Mouse (Mus musculus) embryonic fibroblast, embryonic 13.5 days (primary cell): ENCODE results near the gene Cct8.

Source experiments
- CTCF ChIP-seq: IDR thresholded peaks from 2 replicates; pipeline ENCODE4 v1.5.1; 2011; ENCODE audit warnings: mild to moderate bottlenecking, control low read depth, low read length, moderate library complexity, borderline replicate concordance; ENCODE audit not compliant: insufficient read depth
- POLR2A ChIP-seq: IDR thresholded peaks from 2 replicates; pipeline ENCODE4 v1.6.1; 2011; ENCODE audit warnings: low read depth, mild to moderate bottlenecking, control low read depth, low read length, moderate library complexity

DNA sequence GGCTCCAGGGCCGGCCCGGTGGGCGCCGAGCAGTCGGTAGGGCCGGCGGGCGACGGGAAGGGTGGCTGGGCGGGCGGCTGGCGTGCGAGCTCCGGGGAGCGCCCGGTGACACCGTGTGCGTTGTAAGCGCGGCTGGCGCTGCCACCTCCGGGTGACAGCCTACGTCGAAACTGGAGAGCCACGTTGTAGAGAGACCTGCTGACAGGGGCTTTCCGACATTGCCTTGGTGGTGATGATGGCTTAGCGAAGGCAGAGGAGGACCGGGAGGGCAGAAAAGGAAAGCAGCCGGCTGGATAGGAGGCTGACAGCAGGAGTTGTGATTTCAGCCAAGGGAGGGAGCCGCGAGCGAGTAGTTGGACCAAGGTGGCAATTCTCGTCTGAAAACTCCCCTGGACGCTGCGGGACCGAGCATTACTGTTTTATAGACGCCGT is 40.5 kb downstream of the Cct8 start:
- TF ChIP-seq POLR2A (no peak), CTCF (no peak)
